Mouse (Mus musculus) limb, embryonic 12.5 days (tissue): ENCODE measurements at regions not wholly inside any gene's neighbourhood (a gene's known extent, or its start where the extent isn't known, plus 50 kb on each side); places are given as distances from the start of the nearest gene placed in this dataset.

Experiments
- ATAC-seq: fragments of 200-750 bp; cut with Nextera tagmentation; 2 replicates; pipeline ENCODE4 v1.8.0; 2017; ENCODE audit warnings: low read depth, moderate TSS enrichment; ENCODE audit not compliant: insufficient number of reproducible peaks, insufficient read depth, low FRiP score, low TSS enrichment
- H3K27ac ChIP-seq: fragments of 300-500 bp; sonication (generic); 2 replicates; pipeline ENCODE4 v1.5.1; 2016; ENCODE audit warnings: mild to moderate bottlenecking, moderate library complexity
- H3K27me3 ChIP-seq: fragments of 300-500 bp; sonication (generic); 2 replicates; pipeline ENCODE4 v1.6.1; 2016; ENCODE audit warnings: mild to moderate bottlenecking, moderate library complexity
- H3K36me3 ChIP-seq: fragments of 300-500 bp; sonication (generic); 2 replicates; pipeline ENCODE4 v1.6.1; 2016; ENCODE audit warnings: mild to moderate bottlenecking, moderate library complexity
- H3K4me1 ChIP-seq: fragments of 300-500 bp; sonication (generic); replicated peaks from 2 replicates; pipeline ENCODE4 v1.6.1; 2016
- H3K4me2 ChIP-seq: fragments of 300-500 bp; sonication (generic); 2 replicates; pipeline ENCODE4 v1.6.1; 2016; ENCODE audit warnings: mild to moderate bottlenecking, moderate library complexity
- H3K4me3 ChIP-seq: fragments of 300-500 bp; sonication (generic); replicated peaks from 2 replicates; pipeline ENCODE4 v1.5.1; 2016; ENCODE audit warnings: mild to moderate bottlenecking
- H3K9ac ChIP-seq: fragments of 300-500 bp; sonication (generic); replicated peaks from 2 replicates; pipeline ENCODE4 v1.6.1; 2016; ENCODE audit warnings: mild to moderate bottlenecking, moderate library complexity
- H3K9me3 ChIP-seq: fragments of 300-500 bp; sonication (generic); 2 replicates; pipeline ENCODE4 v1.6.1; 2016; ENCODE audit warnings: mild to moderate bottlenecking, moderate library complexity
- WGBS: fragments of 180-500 bp; shearing (Covaris S2); methylation state at CpG from one replicate; pipeline ENCODE4 v1.1.7; 2016; 5-methylcytosine and 5-hydroxymethylcytosine counted together

DNA sequence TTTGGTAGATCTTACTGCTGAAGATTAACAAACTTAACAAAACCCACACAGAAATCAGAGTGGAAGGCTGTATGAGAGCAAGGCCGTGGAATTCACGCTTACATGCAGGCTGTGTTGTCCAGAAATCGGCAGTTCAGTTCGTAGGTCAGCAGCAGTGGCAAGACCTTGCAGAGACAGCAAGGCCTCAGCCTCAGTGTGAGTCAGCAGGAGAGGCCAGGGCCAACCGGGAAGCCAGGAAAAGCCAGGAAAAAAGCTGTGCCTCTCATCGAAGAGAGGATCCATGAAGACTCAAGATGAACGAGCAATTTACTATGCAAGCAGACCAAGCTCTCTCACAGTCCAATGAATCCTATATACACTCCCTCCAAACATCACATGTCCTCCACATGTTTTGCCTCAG lies 103.4 kb upstream of the 1700021F07Rik start:
- 88% methylated on average over 7 of the region's 7 CpGs for WGBS
- Histone ChIP-seq H3K9ac (no peak overlapping the region), H3K27ac (no peak overlapping the region), H3K27me3 (peaks cover 2% of the 10 kb centered on the region; the same call in 1 of the 2 replicates), H3K4me3 (no peak overlapping the region), H3K36me3 (no peaks in the 10 kb centered on the region), H3K4me2 (no peak overlapping the region), H3K4me1 (peaks cover 10% of the 10 kb centered on the region), H3K9me3 (peaks cover 4% of the 10 kb centered on the region; the same call in 1 of the 2 replicates)
- no peak for ATAC-seq

- no peak overlapping the region for H3K27ac ChIP-seq
- 71% methylated on average over 10 of the region's 10 CpGs for WGBS
- H3K27me3 ChIP-seq: peaks cover 2% of the 10 kb centered on the region; the same call in 1 of the 2 replicates
- H3K9ac ChIP-seq: no peak overlapping the region
- ATAC-seq: no peak
- no peak overlapping the region for H3K4me3 ChIP-seq
- 0 out of 2 replicates have a peak, but pooled peaks cover 6% of the 10 kb centered on the region for H3K4me1 ChIP-seq
- H3K4me2 ChIP-seq: no peak overlapping the region
- H3K9me3 ChIP-seq: peaks cover 4% of the 10 kb centered on the region; the same call in 1 of the 2 replicates
- H3K36me3 ChIP-seq: no peaks in the 10 kb centered on the region
These were observed 102.4 kb upstream of the 1700021F07Rik start for GRCm38 (mm10) chr2:173419972-173420391.

GRCm38 (mm10) chr2:173420481-173420880 lies 101.9 kb upstream of the 1700021F07Rik start:
- H3K4me1 ChIP-seq: 0 out of 2 replicates have a peak, but pooled peaks cover 5% of the 10 kb centered on the region
- H3K36me3 ChIP-seq: no peaks in the 10 kb centered on the region
- WGBS: 75% methylated on average over 5 of the region's 5 CpGs
- H3K27ac ChIP-seq: no peak overlapping the region
- H3K9me3 ChIP-seq: peaks cover 4% of the 10 kb centered on the region; the same call in 1 of the 2 replicates
- no peak overlapping the region for H3K4me3 ChIP-seq
- H3K27me3 ChIP-seq: peaks cover 2% of the 10 kb centered on the region; the same call in 1 of the 2 replicates
- ATAC-seq: no peak
- no peak overlapping the region for H3K9ac ChIP-seq
- no peak overlapping the region for H3K4me2 ChIP-seq

DNA sequence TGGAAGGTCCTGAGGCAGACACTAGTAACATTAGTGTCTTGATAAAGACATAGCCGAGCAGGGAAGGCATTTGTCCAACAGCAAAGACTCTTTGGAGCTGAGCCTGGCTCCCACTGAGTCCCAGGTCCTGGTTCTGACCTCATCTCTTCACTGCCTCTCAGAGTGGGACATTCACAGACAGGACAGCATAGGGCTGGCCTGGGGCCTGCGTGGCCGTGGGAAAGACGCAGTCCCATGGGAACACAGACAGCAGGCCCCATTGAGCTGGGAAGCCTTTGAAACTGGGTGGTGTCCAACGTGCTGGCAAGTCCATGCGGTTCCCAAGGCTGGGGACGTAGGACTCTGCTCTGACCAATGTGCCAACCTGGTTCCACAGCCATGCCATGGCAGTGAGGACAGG lies 97.5 kb upstream of the 1700021F07Rik start:
- Histone ChIP-seq H3K9ac (no peak overlapping the region), H3K4me3 (no peak overlapping the region), H3K9me3 (no peaks in the 10 kb centered on the region), H3K4me2 (no peak overlapping the region), H3K27me3 (no peaks in the 10 kb centered on the region; the same call in 1 of the 2 replicates), H3K4me1 (peaks cover 8% of the 10 kb centered on the region; the same call in 1 of the 2 replicates), H3K27ac (no peak overlapping the region), H3K36me3 (no peaks in the 10 kb centered on the region)
- no peak for ATAC-seq
- WGBS: 84% methylated on average over 7 of the region's 7 CpGs

GRCm38 (mm10) chr2:173425754-173426153 lies 96.6 kb upstream of the 1700021F07Rik start:
- 87% methylated on average over 9 of the region's 9 CpGs for WGBS
- H3K27me3 ChIP-seq: no peaks in the 10 kb centered on the region; the same call in 1 of the 2 replicates
- no peak for ATAC-seq
- H3K4me2 ChIP-seq: no peak overlapping the region
- H3K36me3 ChIP-seq: no peaks in the 10 kb centered on the region
- H3K9me3 ChIP-seq: no peaks in the 10 kb centered on the region
- no peak overlapping the region for H3K9ac ChIP-seq
- H3K27ac ChIP-seq: no peak overlapping the region
- peaks cover 5% of the 10 kb centered on the region; the same call in 1 of the 2 replicates for H3K4me1 ChIP-seq
- no peak overlapping the region for H3K4me3 ChIP-seq

- Histone ChIP-seq H3K27ac (no peak overlapping the region), H3K27me3 (no peaks in the 10 kb centered on the region; the same call in 1 of the 2 replicates), H3K9ac (no peak overlapping the region), H3K4me2 (no peak overlapping the region), H3K4me3 (no peak overlapping the region), H3K36me3 (no peaks in the 10 kb centered on the region), H3K9me3 (no peaks in the 10 kb centered on the region), H3K4me1 (peaks cover 5% of the 10 kb centered on the region; the same call in 1 of the 2 replicates)
- WGBS: 76% methylated on average over 16 of the region's 16 CpGs
- ATAC-seq: no peak
These were observed 96.0 kb upstream of the 1700021F07Rik start for GRCm38 (mm10) chr2:173426191-173427065.

GRCm38 (mm10) chr2:173427888-173428450 lies 94.4 kb upstream of the 1700021F07Rik start:
- H3K36me3 ChIP-seq: no peaks in the 10 kb centered on the region
- H3K9me3 ChIP-seq: no peaks in the 10 kb centered on the region
- ATAC-seq: no peak
- no peak overlapping the region for H3K9ac ChIP-seq
- H3K4me2 ChIP-seq: no peak overlapping the region
- 70% methylated on average over 10 of the region's 10 CpGs for WGBS
- H3K27ac ChIP-seq: no peak overlapping the region
- H3K4me1 ChIP-seq: peaks cover 16% of the 10 kb centered on the region
- H3K4me3 ChIP-seq: no peak overlapping the region
- H3K27me3 ChIP-seq: no peaks in the 10 kb centered on the region

- H3K27ac ChIP-seq: no peak overlapping the region
- H3K9ac ChIP-seq: no peak overlapping the region
- ATAC-seq: no peak
- no peaks in the 10 kb centered on the region for H3K36me3 ChIP-seq
- 48% methylated on average over 5 of the region's 5 CpGs for WGBS
- H3K27me3 ChIP-seq: no peaks in the 10 kb centered on the region
- H3K4me2 ChIP-seq: no peak overlapping the region
- H3K4me1 ChIP-seq: peaks cover 27% of the 10 kb centered on the region
- H3K4me3 ChIP-seq: no peak overlapping the region
- no peaks in the 10 kb centered on the region for H3K9me3 ChIP-seq
These were observed 90.5 kb upstream of the 1700021F07Rik start for GRCm38 (mm10) chr2:173431841-173432240.

DNA sequence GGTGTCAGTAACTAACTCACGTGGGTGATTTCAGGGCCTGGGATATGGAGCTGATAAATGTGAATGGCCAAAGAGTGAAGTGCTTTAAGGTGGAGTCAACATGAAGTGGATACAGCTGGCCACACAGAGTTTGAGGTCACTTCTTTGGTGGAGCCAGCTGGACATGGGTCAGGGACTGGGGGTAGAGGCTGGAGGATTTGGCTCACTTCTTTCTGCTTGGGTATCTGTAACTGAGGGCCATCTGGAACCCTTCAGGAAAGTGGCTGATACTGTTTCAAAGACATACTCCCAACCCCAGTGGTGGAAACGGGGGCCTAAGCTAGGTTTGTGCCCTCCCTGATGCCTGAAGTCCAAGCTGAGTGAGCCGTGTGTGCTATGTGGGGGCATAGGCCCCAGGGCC lies 90.1 kb upstream of the 1700021F07Rik start:
- Histone ChIP-seq H3K9me3 (no peaks in the 10 kb centered on the region), H3K4me3 (no peak overlapping the region), H3K4me1 (peaks cover 27% of the 10 kb centered on the region), H3K36me3 (no peaks in the 10 kb centered on the region), H3K27me3 (no peaks in the 10 kb centered on the region), H3K9ac (no peak overlapping the region), H3K27ac (no peak overlapping the region), H3K4me2 (no peak overlapping the region)
- ATAC-seq: no peak
- 35% methylated on average over 3 of the region's 3 CpGs for WGBS

- Histone ChIP-seq H3K36me3 (no peaks in the 10 kb centered on the region), H3K4me3 (no peak overlapping the region), H3K9me3 (no peaks in the 10 kb centered on the region), H3K9ac (no peak overlapping the region), H3K27ac (no peak overlapping the region), H3K4me2 (no peak overlapping the region), H3K27me3 (no peaks in the 10 kb centered on the region), H3K4me1 (peaks cover 22% of the 10 kb centered on the region)
- ATAC-seq: no peak
- 83% methylated on average over 9 of the region's 9 CpGs for WGBS
These were observed 89.3 kb upstream of the 1700021F07Rik start for GRCm38 (mm10) chr2:173432886-173433624.

GRCm38 (mm10) chr2:173436580-173436979 lies 85.8 kb upstream of the 1700021F07Rik start:
- Histone ChIP-seq H3K9ac (no peak overlapping the region), H3K4me2 (no peak overlapping the region), H3K27ac (no peak overlapping the region), H3K27me3 (no peaks in the 10 kb centered on the region), H3K9me3 (no peaks in the 10 kb centered on the region), H3K4me1 (peaks cover 22% of the 10 kb centered on the region), H3K4me3 (no peak overlapping the region), H3K36me3 (no peaks in the 10 kb centered on the region)
- no peak for ATAC-seq
- 76% methylated on average over 3 of the region's 3 CpGs for WGBS
